Mouse (Mus musculus): Measurements from ENCODE around the gene Dpp6. TPM values are rescaled to one million over a fixed set of nuclear protein-coding genes. Genes with fewer than 3 reads are reported as not detected.

The Dpp6 gene
- total RNA-seq, 2 experiments from 2014 or later, result not detected

GRCm38 (mm10) chr5:27651879-27652814 lies 835.1 kb downstream of the Dpp6 start:
- peak; percentile 71 for ATAC-seq (replicated peaks; ENCODE audit: poor library complexity)

- no peak for ATAC-seq (replicated peaks; ENCODE audit: poor library complexity)
These were observed 839.1 kb downstream of the Dpp6 start for GRCm38 (mm10) chr5:27656101-27656500.

- no peak for ATAC-seq (replicated peaks; ENCODE audit: poor library complexity)
These were observed 840.7 kb downstream of the Dpp6 start for GRCm38 (mm10) chr5:27657672-27658071.

GRCm38 (mm10) chr5:27658165-27658564 lies 841.2 kb downstream of the Dpp6 start:
- ATAC-seq (replicated peaks; ENCODE audit: poor library complexity), result no peak

GRCm38 (mm10) chr5:27658569-27658968 lies 841.6 kb downstream of the Dpp6 start:
- no peak for ATAC-seq (replicated peaks; ENCODE audit: poor library complexity)

- no peak for ATAC-seq (replicated peaks; ENCODE audit: poor library complexity)
These were observed 842.0 kb downstream of the Dpp6 start for GRCm38 (mm10) chr5:27659019-27659418.

GRCm38 (mm10) chr5:27659781-27660180 lies 842.8 kb downstream of the Dpp6 start:
- ATAC-seq (replicated peaks; ENCODE audit: poor library complexity), result no peak

GRCm38 (mm10) chr5:27664111-27664510 lies 847.1 kb downstream of the Dpp6 start:
- ATAC-seq (replicated peaks; ENCODE audit: poor library complexity), result no peak

GRCm38 (mm10) chr5:27671487-27671886 lies 854.5 kb downstream of the Dpp6 start:
- no peak for ATAC-seq (replicated peaks; ENCODE audit: poor library complexity)

GRCm38 (mm10) chr5:27677247-27677666 lies 860.3 kb downstream of the Dpp6 start:
- peak; percentile 42; the same call in 1 of the 2 replicates for ATAC-seq (replicated peaks; ENCODE audit: poor library complexity)

- ATAC-seq (replicated peaks; ENCODE audit: poor library complexity), result no peak
These were observed 862.1 kb downstream of the Dpp6 start for GRCm38 (mm10) chr5:27679151-27679550.

GRCm38 (mm10) chr5:27680476-27680875 lies 863.5 kb downstream of the Dpp6 start:
- peak; percentile 74 for ATAC-seq (replicated peaks; ENCODE audit: poor library complexity)

GRCm38 (mm10) chr5:27685162-27685561 lies 868.2 kb downstream of the Dpp6 start:
- ATAC-seq (replicated peaks; ENCODE audit: poor library complexity), result no peak

GRCm38 (mm10) chr5:27685923-27686322 lies 868.9 kb downstream of the Dpp6 start:
- ATAC-seq (replicated peaks; ENCODE audit: poor library complexity), result no peak

- ATAC-seq (replicated peaks; ENCODE audit: poor library complexity), result no peak
These were observed 870.3 kb downstream of the Dpp6 start for GRCm38 (mm10) chr5:27687311-27687710.

GRCm38 (mm10) chr5:27702482-27702881 lies 885.5 kb downstream of the Dpp6 start:
- ATAC-seq (replicated peaks; ENCODE audit: poor library complexity), result no peak

- ATAC-seq (replicated peaks; ENCODE audit: poor library complexity), result no peak
These were observed 888.0 kb downstream of the Dpp6 start for GRCm38 (mm10) chr5:27705020-27705419.

GRCm38 (mm10) chr5:27706551-27706950 lies 889.5 kb downstream of the Dpp6 start:
- no peak for ATAC-seq (replicated peaks; ENCODE audit: poor library complexity)

GRCm38 (mm10) chr5:27707283-27707682 lies 890.3 kb downstream of the Dpp6 start:
- no peak for ATAC-seq (replicated peaks; ENCODE audit: poor library complexity)

GRCm38 (mm10) chr5:27708209-27708608 lies 891.2 kb downstream of the Dpp6 start:
- peak; percentile 72 for ATAC-seq (replicated peaks; ENCODE audit: poor library complexity)

GRCm38 (mm10) chr5:27711461-27712192 lies 894.6 kb downstream of the Dpp6 start:
- no peak for ATAC-seq (replicated peaks; ENCODE audit: poor library complexity)

- ATAC-seq (replicated peaks; ENCODE audit: poor library complexity), result no peak
These were observed 897.4 kb downstream of the Dpp6 start for GRCm38 (mm10) chr5:27714356-27714755.
